Mouse (Mus musculus) induced T-regulatory cell, adult 2 months (primary cell): Measurements from ENCODE around the gene Rsph1.
"Not testable (repeated sequence)": the region's sequence is repeated elsewhere in the genome, so short reads cannot be mapped to it uniquely, and the experiment has no call there.

Source experiments
- DNase-seq: peaks from one replicate; pipeline ENCODE4 v3.0.0-alpha.2; 2012; ENCODE audit warnings: low read depth

Gene Rsph1

GRCm38 (mm10) chr17:31275181-31275580 is 2.0 kb downstream of the Rsph1 start:
- DNase-seq: peak; percentile 65

GRCm38 (mm10) chr17:31273631-31274030 is 3.6 kb downstream of the Rsph1 start:
- no peak for DNase-seq

DNA sequence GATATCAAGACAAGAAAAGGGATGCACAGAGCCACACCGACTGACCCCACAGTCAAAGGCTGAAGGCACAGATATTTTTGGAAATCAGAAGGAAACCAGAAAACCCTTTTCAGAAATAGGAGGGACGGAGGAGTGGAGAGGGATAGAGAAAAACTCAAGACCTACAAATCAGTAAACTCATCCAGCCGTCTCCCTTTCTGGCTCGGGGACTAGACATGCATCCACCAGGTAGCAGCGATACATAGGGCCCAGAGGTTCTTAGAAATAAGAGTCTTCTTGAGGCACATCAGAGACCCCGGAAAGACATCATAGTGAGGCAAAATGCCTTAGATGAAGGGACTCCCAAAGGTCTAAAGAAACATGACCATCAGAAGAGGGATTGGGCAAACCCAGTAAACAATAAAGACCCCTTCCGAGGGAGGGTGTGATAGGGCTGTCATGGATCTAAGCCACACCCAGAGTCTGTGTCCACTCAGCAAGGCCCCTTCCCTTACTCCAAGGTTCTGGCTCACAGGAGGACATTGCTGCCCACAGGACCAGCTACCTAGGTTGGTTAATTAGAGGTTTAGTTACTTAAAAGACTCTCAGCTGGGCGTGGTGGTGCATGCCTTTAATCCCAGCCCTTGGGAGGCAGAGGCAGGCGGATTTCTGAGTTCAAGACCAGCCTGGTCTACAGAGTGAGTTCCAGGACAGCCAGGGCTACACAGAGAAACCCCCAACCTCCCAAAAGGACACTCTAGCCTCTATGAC is 4.6 kb downstream of the Rsph1 start:
- no peak for DNase-seq

GRCm38 (mm10) chr17:31271136-31271851 is 5.9 kb downstream of the Rsph1 start:
- no peak for DNase-seq

- not testable (repeated sequence) for DNase-seq
Observed at GRCm38 (mm10) chr17:31270736-31271135, 6.4 kb downstream of the Rsph1 start.

DNA sequence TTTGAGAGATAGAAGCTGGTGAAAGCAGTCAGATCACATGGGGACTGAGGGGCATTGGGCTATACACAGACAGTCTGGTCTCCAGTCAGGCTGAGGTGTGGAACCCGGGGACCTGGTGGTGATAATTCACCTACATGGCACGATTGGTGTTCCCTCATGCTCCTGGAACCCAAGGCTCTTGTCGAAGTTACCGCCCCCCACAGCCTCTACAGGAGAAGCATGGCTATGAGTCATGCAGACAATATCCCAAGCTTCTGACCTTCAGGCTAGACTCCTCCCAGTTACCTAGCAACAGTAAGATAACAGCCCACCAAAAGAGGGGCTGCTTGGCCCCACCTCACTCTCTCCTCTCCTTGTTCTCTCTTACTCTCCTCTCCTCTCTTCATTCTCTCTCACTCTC is 6.9 kb downstream of the Rsph1 start:
- no peak for DNase-seq

DNA sequence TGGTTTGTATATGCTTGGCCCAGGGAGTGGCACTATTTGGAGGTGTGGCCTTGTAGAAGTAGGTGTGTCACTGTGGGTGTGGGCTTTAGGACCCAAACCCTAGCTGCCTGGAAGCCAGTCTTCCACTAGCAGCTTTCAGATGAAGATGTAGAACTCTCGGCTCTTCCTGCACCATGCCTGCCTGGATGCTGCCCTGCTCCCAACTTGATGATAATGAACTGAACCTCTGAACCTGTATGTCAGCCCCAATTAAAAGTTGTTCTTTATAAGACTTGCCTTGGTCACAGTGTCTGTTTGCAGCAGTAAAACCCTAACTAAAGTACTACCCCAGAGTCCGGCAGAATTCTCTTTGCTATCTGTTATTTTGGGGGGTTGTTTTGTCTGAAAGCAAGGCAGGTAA is 7.4 kb downstream of the Rsph1 start:
- no peak for DNase-seq

DNA sequence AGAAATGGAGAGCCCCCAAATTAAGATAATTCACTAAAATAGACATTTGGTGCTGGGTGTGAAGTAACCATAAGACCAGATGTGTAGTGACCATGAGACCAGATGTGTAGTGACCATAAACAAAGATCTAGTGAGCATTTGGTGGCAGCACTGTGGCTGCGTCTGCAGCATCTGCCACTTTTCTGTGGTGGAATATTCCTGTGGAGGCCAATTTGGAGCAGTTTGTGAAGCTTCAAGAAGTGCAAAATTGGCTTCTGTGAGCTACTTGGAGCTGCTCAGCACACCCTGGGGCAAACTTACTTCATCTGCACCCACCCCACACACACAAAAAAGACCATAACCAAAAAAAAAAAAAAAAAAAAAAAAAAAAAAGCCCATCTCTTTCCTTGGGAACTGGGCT is 9.2 kb downstream of the Rsph1 start:
- DNase-seq: no peak

DNA sequence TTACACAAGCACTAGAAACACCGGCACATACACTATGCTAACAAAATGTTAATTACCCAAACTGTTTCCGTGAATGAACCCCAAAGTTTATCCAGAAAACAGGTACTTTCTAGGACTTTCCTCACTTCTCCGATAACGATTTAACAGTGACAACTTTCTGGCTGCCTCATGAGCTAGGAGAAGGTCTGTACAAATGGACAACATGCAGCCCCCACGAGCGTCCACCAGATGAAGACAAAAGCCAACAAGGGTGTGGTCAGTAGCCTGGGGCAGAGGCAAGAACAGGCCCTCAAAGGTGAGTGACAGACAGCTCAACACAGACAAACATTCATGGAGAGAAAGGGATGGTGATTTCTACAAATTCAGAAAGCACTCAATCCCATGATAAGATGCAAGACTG is 9.6 kb downstream of the Rsph1 start:
- DNase-seq: no peak

DNA sequence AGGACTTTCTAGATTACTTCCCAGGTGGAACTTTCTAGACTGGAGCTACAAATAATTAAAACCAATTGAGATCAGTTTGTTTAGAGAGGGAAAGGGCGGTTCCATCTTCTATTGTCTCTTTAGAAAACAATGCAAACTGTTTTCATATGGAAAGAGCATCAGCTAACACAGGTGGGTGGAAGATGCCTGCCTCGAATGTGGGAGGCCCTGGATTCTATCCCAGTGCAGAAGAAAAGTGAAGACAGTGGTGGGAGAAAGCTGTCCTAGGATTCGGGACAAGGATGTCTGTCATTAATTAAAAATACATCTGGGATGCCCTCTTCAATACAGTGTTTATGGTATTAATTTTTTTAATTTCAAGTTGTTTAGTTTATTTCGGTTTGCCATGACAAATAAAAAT is 10.0 kb downstream of the Rsph1 start:
- DNase-seq: no peak

DNA sequence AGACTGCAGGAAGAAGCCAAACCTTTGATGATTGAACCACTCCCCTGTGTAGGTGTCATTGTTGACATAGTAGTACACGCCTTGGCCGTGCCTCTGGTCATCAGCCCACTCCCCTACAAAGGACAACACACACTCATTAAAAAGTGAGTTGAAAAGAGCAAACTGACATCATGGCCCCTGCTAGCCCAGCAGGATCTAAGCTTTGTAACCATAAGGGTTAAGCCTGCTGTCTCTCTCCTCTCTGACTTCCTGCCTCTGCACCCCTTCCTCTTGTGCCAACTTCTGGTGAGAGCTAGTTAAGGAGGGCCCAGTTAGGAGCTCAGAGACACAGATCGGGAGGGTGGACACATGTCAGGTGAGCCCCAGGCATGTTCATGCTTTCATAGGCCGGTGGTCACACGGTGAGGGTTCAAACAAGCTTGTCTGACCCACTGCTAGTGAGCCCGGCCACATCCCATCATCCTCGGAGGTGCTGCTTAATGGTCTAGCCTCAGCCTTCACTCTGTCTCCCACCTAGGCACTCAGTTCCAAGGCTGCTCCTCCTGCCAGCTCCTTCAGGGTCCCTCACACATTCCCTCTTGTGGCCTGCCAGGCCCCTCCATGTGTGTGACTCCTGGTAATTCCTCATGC is 10.7 kb downstream of the Rsph1 start:
- DNase-seq: no peak

DNA sequence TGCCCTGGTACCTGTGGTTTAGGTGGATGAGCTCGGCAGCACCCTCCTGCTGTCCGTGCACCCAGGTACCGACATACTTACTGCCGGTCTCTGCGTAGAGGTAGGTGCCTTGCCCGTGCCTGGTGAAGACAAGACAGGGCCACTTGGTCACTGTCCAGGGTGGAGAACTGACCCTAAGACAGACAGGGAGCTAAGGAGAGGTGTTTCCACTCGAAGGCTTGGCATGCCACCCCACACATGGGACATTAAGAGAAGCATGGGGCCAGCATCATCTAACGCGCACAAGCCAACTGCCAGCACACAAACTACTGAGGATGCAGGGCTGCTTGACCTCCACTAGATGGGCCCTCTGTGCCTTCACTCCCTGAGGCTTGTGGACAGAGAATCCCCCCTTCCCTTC is 11.4 kb downstream of the Rsph1 start:
- no peak for DNase-seq

DNA sequence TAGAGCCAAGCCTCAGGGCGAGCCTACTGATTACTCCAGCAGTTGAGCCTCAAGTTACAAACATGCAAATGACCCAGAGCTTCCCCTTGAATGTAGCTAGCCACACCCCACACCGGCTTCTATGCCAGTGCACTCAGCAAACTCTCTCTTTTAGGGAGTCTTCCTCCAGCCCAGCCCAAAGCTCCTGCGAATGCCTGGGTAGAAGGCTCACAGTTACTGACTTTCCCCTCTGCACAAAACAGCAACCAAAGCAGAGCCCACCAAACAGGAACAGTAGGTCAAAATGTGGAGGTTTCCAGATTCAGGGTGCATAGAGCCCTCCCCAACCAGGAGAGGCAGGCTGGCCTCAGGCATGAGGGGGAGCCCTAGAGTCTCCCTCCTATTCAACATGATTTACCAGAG is 12.0 kb downstream of the Rsph1 start:
- DNase-seq: no peak

GRCm38 (mm10) chr17:31264372-31264771 is 12.8 kb downstream of the Rsph1 start:
- no peak for DNase-seq

- DNase-seq: no peak
Observed at GRCm38 (mm10) chr17:31263770-31264169, 13.4 kb downstream of the Rsph1 start.

GRCm38 (mm10) chr17:31262715-31263114 is 14.5 kb downstream of the Rsph1 start:
- no peak for DNase-seq

DNA sequence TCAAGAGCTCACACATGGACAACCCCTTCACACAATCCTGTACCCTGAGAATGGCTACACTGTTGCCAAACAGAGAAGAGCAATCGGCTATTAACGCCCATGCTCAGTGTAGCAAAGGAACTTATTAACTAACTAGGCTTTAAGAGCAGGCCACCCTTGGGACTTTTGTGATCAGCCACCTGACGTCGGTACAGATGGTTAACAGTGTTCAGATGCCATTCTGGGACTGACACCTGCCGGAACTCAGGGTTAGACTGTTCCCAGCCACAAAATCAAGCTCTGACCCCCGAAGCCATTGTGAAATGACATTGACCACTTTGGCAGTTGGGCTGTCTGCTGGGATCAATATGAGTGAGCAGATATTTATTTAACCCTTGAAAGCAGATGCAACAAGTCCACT is 15.8 kb downstream of the Rsph1 start:
- no peak for DNase-seq

DNA sequence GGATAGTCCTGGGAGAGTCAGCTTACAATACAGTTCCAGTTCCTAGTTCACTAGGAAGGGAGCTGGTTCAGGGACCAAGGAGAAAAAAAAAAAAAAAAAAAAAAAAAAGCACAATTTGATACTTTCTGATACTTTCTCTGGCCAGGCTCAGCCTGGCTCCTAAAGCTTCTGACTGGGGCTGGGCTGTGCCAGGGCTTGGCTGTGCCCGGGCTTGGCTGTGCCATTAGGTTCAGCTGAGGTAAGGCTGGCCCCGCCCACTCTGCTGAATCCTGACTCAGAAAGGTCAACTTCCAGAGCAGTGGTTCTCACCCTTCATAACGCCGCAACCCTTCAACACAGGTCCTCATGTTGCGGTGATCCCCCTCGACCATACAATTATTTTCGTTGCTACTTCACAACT is 16.8 kb downstream of the Rsph1 start:
- DNase-seq: no peak

DNA sequence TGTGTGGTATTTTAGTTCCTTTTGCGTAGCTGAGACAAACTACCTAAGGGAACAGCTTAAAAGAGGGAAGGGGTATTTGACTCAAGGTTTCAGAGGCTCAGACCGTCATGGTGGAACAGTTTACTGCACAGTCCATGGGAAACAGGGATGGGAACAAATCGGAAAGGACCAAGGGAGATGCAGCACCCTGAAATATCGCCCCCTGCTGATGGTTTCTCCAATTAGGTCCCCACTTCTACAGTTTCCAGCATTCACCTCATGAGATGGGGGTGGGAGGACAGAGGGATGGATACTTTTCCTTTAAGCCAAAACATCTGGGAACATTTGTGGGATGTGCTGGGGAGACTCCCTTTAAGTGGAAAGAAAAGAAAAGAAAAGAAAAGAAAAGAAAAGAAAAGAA is 17.4 kb downstream of the Rsph1 start:
- peak; percentile 52 for DNase-seq

GRCm38 (mm10) chr17:31259145-31259544 is 18.0 kb downstream of the Rsph1 start:
- no peak for DNase-seq

DNA sequence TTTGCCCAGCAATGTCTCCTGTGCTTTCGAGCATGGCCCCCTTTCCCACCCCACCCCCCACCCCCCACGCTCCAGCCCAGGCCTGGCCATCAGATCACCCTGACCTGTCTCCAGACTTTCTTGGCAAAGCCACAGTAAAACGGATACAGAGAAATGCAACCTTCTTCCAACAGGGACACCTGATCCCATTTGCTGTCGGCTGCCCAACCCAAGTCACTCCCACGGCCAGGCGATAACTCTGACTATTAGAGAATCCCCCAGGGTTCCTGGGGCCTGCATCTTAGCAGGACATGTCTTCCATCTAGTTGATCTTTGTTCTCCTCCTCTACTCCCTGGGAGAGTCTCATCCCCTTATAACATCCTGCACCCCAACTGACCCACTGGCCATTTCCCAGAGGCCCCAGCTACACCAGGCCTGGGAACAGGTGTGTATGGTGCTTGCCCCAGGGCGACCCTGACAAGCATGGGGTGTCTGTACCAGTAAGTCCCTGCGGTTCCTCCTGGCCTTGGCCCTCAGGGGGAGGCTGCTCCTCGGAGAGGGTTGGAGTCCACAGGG is 18.8 kb downstream of the Rsph1 start:
- DNase-seq: no peak

DNA sequence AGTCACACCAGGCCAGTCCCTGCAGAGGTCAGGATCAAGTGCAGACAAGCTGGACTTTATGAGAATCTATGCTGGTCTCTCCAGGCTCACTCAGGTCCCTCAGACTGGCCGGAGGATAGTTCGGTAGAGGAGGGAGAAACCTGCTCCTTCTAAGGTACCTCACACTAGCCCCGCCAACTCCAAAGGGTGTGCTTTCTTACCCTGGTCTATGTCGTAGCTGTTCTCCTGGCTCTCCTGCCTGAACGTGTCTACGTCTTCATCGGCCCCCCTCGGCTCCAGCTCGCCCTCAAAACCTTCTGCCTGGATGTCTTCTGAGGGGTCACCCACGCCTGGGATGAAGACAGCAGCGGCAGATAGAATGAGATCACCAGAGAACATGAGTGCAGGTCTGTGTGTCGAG is 19.3 kb downstream of the Rsph1 start:
- DNase-seq: no peak

DNA sequence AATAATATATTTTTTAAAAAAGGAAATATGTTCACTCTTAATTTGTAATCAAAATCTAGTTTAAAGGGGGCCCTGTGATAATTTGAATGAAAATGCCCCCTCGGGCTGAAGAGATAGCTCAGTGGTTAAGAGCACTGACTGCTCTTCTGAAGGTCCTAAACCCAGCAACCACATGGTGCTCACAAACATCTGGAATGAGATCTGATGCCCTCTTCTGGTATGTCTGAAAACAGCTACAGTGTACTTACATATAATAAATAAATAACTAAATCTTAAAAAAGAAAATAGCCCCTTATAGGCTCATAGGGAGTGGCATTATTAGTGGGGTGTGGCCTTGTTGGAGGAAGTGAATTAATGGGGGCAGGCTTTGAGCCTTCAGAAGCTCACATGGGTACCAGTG is 20.0 kb downstream of the Rsph1 start:
- DNase-seq: no peak
